Mouse (Mus musculus) kidney, embryonic 15.5 days (tissue): ENCODE results near the gene Coro2b. TPM values are rescaled to one million over a fixed set of nuclear protein-coding genes. Genes with fewer than 3 reads are reported as not detected.

Source experiments
- ATAC-seq: fragments of 200-750 bp; cut with Nextera tagmentation; replicated peaks from 2 replicates; pipeline ENCODE4 v1.8.0; 2017; ENCODE audit warnings: moderate TSS enrichment; ENCODE audit not compliant: low FRiP score
- H3K27ac ChIP-seq: fragments of 300-500 bp; sonication (generic); 2 replicates; pipeline ENCODE4 v1.5.1; 2015; ENCODE audit warnings: mild to moderate bottlenecking, inconsistent platforms
- H3K27me3 ChIP-seq: fragments of 300-500 bp; sonication (generic); 2 replicates; pipeline ENCODE4 v1.6.1; 2015; ENCODE audit warnings: inconsistent platforms
- H3K36me3 ChIP-seq: fragments of 300-500 bp; sonication (generic); 2 replicates; pipeline ENCODE4 v1.6.1; 2015; ENCODE audit warnings: inconsistent platforms
- H3K4me1 ChIP-seq: fragments of 300-500 bp; sonication (generic); 2 replicates; pipeline ENCODE4 v1.6.1; 2015; ENCODE audit warnings: inconsistent platforms
- H3K4me2 ChIP-seq: fragments of 300-500 bp; sonication (generic); 2 replicates; pipeline ENCODE4 v1.6.1; 2015; ENCODE audit warnings: moderate library complexity, mild to moderate bottlenecking, inconsistent platforms
- H3K4me3 ChIP-seq: fragments of 300-500 bp; sonication (generic); replicated peaks from 2 replicates; pipeline ENCODE4 v1.5.1; 2015; ENCODE audit warnings: mild to moderate bottlenecking, inconsistent platforms
- H3K9ac ChIP-seq: fragments of 300-500 bp; sonication (generic); 2 replicates; pipeline ENCODE4 v1.6.1; 2015; ENCODE audit warnings: mild to moderate bottlenecking, inconsistent platforms
- H3K9me3 ChIP-seq: fragments of 300-500 bp; sonication (generic); replicated peaks from 2 replicates; pipeline ENCODE4 v1.6.1; 2016; ENCODE audit warnings: inconsistent platforms
- WGBS: fragments of 180-500 bp; shearing (Covaris S2); methylation state at CpG from one replicate; pipeline ENCODE4 v1.1.7; 2015; ENCODE audit warnings: mixed read lengths; 5-methylcytosine and 5-hydroxymethylcytosine counted together
- polyA plus RNA-seq: library from polyadenylated mRNA; unstranded; fragments of >200 nt; fragmentation: Nextera tagmentation; extraction: Ambion mirVana; gene quantifications from 2 replicates; pipeline ENCODE4 v1.2.1, GENCODE M21; 2015

The Coro2b gene
- polyA plus RNA-seq, 1 experiment from 2014 or later = 19.1 TPM

DNA sequence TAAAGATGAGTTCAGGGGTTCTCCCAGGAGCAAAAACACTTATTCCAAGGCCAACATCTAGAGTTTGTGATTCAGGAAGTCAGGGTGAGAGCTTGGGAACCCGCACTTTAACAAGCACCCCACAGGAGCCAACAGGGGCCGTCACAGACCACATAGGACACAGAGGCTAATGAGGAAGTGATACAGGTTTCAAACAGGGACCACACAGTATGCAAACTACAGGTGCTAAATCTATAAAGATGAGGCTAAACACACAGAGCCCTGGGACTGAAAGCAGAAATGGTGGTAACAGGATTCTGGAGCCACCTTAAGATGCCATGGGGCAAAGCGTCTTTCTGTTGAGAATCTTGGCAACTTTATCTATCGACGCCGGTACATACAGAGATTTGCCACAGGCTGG, 27.2 kb downstream of the Coro2b start:
- Histone ChIP-seq H3K4me1 (peaks cover 50% of the 10 kb centered on the region), H3K9ac (no peak overlapping the region), H3K4me3 (no peak overlapping the region), H3K4me2 (no peak overlapping the region), H3K9me3 (no peaks in the 10 kb centered on the region), H3K27ac (no peak overlapping the region), H3K27me3 (no peaks in the 10 kb centered on the region), H3K36me3 (no peaks in the 10 kb centered on the region)
- 88% methylated on average over 6 of the region's 6 CpGs for WGBS
- no peak for ATAC-seq

DNA sequence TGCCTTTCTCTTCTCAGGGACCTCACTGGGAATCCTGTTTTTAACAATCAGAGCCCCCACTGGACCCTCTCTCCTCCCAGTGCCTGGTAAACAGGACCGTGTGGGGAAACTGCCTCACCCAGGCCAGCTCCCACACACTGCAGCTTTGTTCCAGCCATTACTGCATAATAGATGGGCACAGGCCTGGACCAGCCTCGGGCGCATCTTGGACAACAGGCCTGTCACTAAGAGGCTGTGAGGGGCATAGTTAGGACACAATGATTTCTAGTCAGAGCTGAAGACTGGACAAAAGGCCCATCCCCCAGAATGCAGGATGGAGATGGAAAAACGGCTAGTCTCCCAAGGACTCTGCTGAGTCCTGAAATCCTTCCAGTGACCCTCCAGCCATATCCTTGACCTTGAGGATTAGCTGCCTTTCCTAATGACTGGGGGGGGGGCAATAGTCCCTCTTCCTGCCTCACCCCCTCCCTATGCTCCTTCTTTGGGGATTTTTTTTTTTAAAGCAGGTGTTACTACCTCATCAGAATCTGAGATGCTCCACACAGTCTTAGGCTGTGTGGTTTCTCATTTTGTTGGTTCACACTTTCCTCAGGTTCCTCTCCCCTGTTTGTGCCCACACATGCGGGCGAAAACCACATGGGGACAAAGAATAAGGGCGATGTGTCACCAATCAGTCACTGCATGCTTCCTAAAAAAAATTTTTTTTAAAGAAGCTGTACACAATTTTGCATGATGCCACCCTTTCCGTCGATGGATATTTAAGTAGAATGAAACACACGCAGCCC, 27.9 kb downstream of the Coro2b start:
- no peaks in the 10 kb centered on the region for H3K9me3 ChIP-seq
- no peaks in the 10 kb centered on the region for H3K36me3 ChIP-seq
- 69% methylated on average over 10 of the region's 10 CpGs for WGBS
- no peak overlapping the region for H3K4me3 ChIP-seq
- peaks cover 46% of the 10 kb centered on the region for H3K4me1 ChIP-seq
- no peak overlapping the region for H3K4me2 ChIP-seq
- no peak for ATAC-seq
- H3K27me3 ChIP-seq = no peaks in the 10 kb centered on the region
- H3K9ac ChIP-seq = no peak overlapping the region
- H3K27ac ChIP-seq = peak overlapping the region; percentile 28; the same call in 1 of the 2 replicates

DNA sequence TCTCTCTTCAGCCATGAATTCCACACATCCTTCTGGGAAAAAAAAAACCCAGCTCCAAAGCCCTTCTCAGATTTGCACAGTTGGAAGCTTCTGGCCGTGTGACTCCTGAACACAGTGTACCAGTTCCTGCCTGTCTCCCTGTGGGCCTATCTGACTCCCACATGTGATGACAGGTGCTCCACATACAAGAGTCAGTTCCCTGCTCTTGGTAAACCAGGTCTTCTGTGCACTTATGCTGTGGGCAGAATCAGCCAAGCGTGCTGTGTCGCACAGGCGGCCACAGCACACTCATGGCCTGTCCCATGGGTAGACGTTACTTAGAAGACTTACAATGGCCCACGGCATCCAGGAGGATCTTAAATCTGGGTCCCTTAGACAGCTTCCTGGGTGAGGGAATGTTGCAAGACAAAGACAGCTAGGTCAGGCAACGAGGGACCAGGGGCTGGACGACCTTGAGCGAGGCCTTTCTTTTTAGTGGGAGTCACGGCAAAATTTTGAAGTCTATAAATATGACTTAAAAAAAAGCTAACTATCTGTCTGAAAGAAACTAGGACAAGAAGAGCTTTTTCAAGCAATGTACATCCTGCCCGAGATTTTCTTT, 30.3 kb downstream of the Coro2b start:
- Histone ChIP-seq H3K9me3 (no peaks in the 10 kb centered on the region), H3K36me3 (no peaks in the 10 kb centered on the region), H3K27ac (0 out of 2 replicates have a peak overlapping the region, but pooled peaks have one; percentile 29), H3K27me3 (no peaks in the 10 kb centered on the region), H3K4me3 (no peak overlapping the region), H3K9ac (no peak overlapping the region), H3K4me1 (peaks cover 33% of the 10 kb centered on the region), H3K4me2 (no peak overlapping the region)
- ATAC-seq = no peak
- WGBS = 64% methylated on average over 11 of the region's 11 CpGs

DNA sequence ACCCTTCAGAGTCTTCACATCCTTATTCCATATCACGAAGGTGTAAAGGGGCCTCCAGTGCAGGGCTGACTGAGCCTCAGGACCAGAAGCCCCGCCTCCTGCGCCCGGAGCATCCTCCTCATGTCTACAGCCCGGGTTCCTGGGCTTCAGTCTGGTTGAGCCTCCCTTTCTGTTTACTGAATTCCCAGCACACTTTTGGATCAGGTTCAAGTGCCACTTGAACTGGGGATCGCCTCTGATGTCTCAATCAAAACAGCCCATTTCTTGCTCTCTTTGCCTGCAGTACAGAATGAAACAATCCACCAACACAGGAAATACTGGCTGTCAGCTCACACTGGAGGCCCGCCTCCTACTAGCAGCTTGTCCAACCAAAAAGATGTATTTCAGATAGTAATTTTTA, 32.7 kb downstream of the Coro2b start:
- no peaks in the 10 kb centered on the region for H3K9me3 ChIP-seq
- no peaks in the 10 kb centered on the region for H3K27me3 ChIP-seq
- no peak overlapping the region for H3K9ac ChIP-seq
- peaks cover 23% of the 10 kb centered on the region for H3K4me1 ChIP-seq
- 64% methylated on average over 7 of the region's 7 CpGs for WGBS
- ATAC-seq = no peak
- H3K4me3 ChIP-seq = no peak overlapping the region
- no peaks in the 10 kb centered on the region for H3K36me3 ChIP-seq
- H3K4me2 ChIP-seq = no peak overlapping the region
- H3K27ac ChIP-seq = no peak overlapping the region

DNA sequence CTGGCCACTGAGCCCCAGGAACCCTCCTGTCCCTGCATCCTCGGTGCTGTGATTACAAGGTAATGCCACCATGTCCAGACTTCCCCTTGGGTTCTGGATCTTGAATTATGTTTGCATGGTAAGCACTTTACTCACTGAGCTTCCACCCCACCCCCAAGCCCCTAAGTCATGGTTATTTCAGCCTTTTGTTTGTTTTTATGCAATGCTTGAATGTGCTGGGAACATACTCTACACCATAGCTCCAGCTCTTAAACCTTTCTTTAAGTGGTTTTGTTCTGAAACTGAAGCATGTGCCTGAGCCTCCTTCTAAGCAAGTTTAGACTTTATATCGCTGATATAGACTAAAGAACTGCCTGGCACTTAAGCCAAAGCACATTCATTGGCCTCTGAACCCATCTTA, 34.5 kb downstream of the Coro2b start:
- no peak overlapping the region for H3K4me2 ChIP-seq
- 73% methylated on average over 2 of the region's 2 CpGs for WGBS
- H3K9me3 ChIP-seq = no peaks in the 10 kb centered on the region
- no peaks in the 10 kb centered on the region for H3K27me3 ChIP-seq
- no peak overlapping the region for H3K4me3 ChIP-seq
- H3K27ac ChIP-seq = no peak overlapping the region
- H3K9ac ChIP-seq = no peak overlapping the region
- no peak for ATAC-seq
- no peaks in the 10 kb centered on the region for H3K36me3 ChIP-seq
- H3K4me1 ChIP-seq = peaks cover 13% of the 10 kb centered on the region

DNA sequence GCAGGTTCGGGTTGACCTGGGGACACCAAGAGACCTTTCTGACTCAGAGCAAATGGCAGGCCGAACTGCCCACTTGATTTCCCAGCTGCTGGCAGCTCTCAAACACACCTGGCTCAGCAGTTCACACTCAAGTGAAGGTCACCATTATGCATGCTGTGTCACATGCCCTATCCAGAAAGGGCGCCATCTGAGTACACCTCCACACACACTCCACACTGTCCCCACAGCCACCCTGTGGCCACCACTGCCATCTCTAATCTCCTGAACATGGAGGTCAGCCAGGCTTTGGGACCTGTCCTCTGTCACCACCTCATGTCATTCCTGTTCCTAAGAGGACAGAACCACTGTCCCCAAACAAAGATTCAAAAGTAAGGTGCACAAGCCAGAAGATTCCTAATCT, 35.3 kb downstream of the Coro2b start:
- H3K9me3 ChIP-seq = no peaks in the 10 kb centered on the region
- peaks cover 10% of the 10 kb centered on the region for H3K4me1 ChIP-seq
- H3K27me3 ChIP-seq = no peaks in the 10 kb centered on the region
- H3K4me3 ChIP-seq = no peak overlapping the region
- no peak overlapping the region for H3K4me2 ChIP-seq
- H3K36me3 ChIP-seq = no peaks in the 10 kb centered on the region
- H3K27ac ChIP-seq = no peak overlapping the region
- H3K9ac ChIP-seq = no peak overlapping the region
- 82% methylated on average over 3 of the region's 3 CpGs for WGBS
- ATAC-seq = no peak

DNA sequence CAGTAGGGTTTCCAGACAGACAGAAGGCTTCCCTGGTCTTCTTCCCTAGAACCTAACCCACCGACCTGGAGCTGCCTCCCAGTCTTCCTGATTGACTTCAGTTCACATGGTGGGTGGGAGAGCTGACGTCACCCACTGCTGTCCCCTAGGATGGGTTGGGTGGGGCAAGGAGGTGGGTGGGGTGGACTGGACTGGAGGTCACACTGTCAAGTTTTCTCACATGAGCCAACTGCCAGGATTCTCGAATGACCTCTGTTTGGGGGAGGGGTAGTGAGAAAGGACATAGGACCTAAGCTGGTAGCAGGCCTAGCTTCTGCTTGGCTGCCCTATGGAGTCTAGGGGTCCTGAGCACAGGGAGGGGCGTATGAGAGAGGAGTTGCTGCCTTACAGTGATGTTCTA, 36.8 kb downstream of the Coro2b start:
- Histone ChIP-seq H3K36me3 (no peaks in the 10 kb centered on the region), H3K9ac (no peak overlapping the region), H3K4me1 (peaks cover 4% of the 10 kb centered on the region), H3K4me3 (no peak overlapping the region), H3K27me3 (no peaks in the 10 kb centered on the region), H3K4me2 (no peak overlapping the region), H3K27ac (no peak overlapping the region), H3K9me3 (no peaks in the 10 kb centered on the region)
- 70% methylated on average over 4 of the region's 4 CpGs for WGBS
- ATAC-seq = no peak

DNA sequence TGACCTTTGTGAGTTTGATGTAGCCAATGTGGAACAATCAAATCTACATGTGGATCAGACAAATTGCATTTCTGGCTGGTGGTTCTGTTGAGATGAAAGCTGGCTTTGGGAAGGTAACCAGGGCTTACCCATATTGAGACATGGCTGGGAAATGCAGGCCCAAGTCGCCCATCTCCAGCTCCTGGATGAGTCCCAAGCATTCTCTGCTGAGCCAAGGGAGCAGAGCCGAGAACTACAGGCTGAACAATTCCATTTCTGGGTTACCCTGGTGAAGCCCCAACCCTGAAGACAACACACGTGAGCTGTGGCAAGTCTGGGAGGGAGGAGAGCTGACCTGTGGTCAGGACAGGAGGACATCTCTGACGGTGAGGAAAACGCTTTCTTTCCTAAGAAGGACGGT, 37.9 kb downstream of the Coro2b start:
- Histone ChIP-seq H3K9ac (no peak overlapping the region), H3K36me3 (no peaks in the 10 kb centered on the region), H3K27me3 (no peaks in the 10 kb centered on the region), H3K4me2 (no peak overlapping the region), H3K4me3 (no peak overlapping the region), H3K27ac (no peak overlapping the region), H3K9me3 (no peaks in the 10 kb centered on the region), H3K4me1 (peaks cover under 1% of the 10 kb centered on the region)
- WGBS = 85% methylated on average over 6 of the region's 6 CpGs
- ATAC-seq = no peak

DNA sequence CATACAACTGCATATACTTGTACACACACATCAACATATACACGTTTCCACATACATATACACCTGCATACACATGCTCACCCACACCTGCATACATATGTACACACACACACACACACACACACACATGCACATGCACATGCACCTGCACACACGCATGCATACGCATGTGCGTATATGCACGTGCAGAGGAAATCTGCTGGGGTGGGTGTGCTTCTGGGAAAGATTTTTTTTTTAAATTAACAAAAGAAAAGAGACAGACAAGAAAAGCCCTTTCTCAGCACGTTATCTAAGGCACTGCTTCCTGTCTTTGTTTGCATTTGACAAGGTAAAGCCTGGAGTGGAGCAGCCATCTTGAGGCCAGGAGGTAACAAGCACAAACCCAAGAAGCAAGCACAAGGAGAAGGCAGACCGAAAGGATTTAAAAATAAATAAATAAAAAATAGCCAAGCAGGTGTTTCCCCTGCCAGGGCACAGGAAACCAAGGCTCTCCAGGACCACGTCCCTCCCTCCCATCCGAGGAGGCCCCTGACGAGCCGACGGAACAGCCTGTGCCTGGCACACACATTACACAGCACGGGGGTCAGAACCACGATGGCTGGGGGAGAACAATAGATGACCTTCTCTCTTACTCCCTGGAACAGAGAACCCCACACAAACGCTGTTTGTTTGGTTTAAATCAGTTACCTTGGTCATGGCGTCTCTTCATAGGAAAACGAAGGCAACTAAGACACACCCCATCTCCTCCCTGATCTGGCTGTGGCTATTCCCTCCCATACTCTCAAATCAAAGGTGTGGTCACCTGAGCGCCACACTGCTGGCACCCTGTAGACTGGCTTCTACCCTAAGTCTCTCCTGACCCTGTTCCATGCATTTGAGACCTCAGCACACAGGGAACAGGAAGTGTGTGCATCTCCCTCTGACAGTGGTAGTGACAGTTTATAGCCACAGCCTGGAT, 39.4 kb downstream of the Coro2b start:
- Histone ChIP-seq H3K27me3 (no peaks in the 10 kb centered on the region), H3K4me2 (no peak overlapping the region), H3K9ac (no peak overlapping the region), H3K4me3 (no peak overlapping the region), H3K9me3 (no peaks in the 10 kb centered on the region), H3K4me1 (no peaks in the 10 kb centered on the region), H3K27ac (peak overlapping the region; percentile 73), H3K36me3 (no peaks in the 10 kb centered on the region)
- 61% methylated on average over 18 of the region's 18 CpGs for WGBS
- ATAC-seq = no peak

DNA sequence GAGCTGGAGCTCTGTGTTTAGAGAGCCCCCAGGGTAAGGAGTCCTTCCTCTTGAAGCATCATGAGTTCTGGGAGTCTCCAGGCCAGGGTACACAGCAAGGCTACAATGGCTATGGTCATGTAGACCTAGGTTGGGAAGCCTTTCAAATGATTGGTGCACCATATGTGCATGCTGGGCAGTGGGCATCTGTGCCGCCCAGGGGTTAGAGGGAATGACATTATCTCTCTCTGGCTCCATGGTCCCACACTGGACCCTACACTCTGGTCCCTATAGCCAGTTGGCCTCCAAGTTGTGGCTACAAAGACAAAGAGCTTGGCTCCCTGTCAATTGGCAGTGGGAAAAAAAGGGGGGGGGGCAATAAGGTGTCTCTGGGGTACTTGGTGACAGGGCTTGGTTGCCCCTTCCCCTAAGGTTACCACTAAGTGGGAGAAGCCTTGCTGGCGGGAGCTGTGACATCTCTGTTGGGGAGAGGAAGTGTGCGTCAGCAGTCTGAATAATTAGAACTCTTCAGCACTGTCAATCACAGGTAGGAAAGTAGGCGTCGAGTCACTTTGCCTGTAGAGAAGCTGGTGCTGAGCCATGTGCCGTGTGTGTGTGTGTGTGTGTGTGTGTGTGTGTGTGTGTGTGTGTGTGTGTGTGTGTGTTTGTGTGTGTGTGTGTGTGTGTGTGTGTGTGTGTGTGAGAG, 44.4 kb downstream of the Coro2b start:
- Histone ChIP-seq H3K27me3 (no peaks in the 10 kb centered on the region), H3K9me3 (no peaks in the 10 kb centered on the region), H3K27ac (no peak overlapping the region), H3K4me3 (no peak overlapping the region), H3K9ac (no peak overlapping the region), H3K4me2 (no peak overlapping the region), H3K4me1 (peaks cover 14% of the 10 kb centered on the region), H3K36me3 (no peaks in the 10 kb centered on the region)
- ATAC-seq = no peak
- WGBS = 70% methylated on average over 6 of the region's 6 CpGs

DNA sequence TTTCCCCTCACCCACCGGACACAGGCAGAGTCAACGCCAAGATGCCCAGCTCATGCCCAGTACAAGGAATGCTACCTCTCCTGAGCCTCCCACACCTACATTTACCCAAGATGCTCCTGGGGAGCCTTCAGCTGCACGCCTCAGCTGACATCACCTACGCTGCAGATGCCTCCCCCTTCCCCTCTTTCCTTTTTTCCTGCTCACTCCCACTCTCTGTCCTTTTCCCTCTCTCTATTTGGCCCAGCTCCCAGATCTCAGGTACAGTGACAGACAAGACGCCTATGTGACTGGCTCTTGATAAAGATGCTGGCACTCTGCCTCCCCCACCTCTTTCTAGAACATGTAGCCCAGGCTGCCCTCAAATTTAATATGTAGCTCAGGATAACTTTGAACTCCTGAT, 45.2 kb downstream of the Coro2b start:
- Histone ChIP-seq H3K4me1 (peaks cover 14% of the 10 kb centered on the region), H3K4me2 (no peak overlapping the region), H3K9ac (no peak overlapping the region), H3K4me3 (no peak overlapping the region), H3K27me3 (no peaks in the 10 kb centered on the region), H3K36me3 (no peaks in the 10 kb centered on the region), H3K27ac (no peak overlapping the region), H3K9me3 (no peaks in the 10 kb centered on the region)
- 68% methylated on average over 5 of the region's 5 CpGs for WGBS
- no peak for ATAC-seq
